In the genomic region with DNA sequence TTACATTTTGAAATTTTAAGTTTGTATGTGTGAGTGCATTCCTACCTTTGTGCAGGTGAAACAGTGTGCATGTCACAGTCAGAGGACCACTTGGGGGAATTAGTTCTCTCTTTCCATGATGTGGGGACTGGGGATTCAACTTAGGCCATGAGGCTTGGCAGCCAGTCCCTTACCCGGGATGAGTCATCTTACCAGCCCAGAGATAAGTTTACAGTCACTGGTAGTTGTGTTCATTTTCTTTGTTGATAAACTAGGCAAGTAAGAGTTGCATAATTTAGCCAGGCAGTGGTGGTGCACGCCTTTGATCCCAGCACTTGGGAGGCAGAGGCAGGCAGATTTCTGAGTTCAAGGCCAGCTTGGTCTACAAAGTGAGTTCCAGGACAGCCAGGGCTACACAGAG, we compare ENCODE assay signal across 26 mouse cellular contexts.
"Had no signal": no experiment of that assay in that cellular context is flagged by ENCODE, and none has a peak within 500 bp of the region (broad histone marks: within the 10 kb centered on the region; RNA-seq: fewer than 3 reads in every experiment).

No protein-coding gene starts in this region.

- H3K27ac ChIP-seq: heart, embryonic 13.5 days; heart, embryonic 15.5 days; hindbrain, embryonic 13.5 days; hindbrain, embryonic 15.5 days; hindbrain, postnatal 0 days; layer of hippocampus, adult 2 months; left cerebral cortex, adult 2 months; limb, embryonic 10.5 days; limb, embryonic 12.5 days; liver, embryonic 13.5 days; liver, embryonic 15.5 days had no signal

- H3K4me3 ChIP-seq: heart, embryonic 13.5 days; heart, embryonic 15.5 days; hindbrain, embryonic 13.5 days; hindbrain, embryonic 15.5 days; layer of hippocampus, adult 2 months; left cerebral cortex, adult 2 months; limb, embryonic 10.5 days; limb, embryonic 12.5 days; liver, embryonic 13.5 days; liver, embryonic 15.5 days had no signal

- ATAC-seq: hindbrain, postnatal 0 days; intestine, embryonic 16.5 days; liver, postnatal 0 days had no signal

- H3K27me3 ChIP-seq: heart, embryonic 13.5 days; heart, embryonic 15.5 days; hindbrain, embryonic 13.5 days; hindbrain, embryonic 15.5 days; limb, embryonic 12.5 days; liver, embryonic 13.5 days; liver, embryonic 15.5 days had no signal

- H3K9ac ChIP-seq: heart, embryonic 13.5 days; heart, embryonic 15.5 days; hindbrain, embryonic 13.5 days; hindbrain, embryonic 15.5 days; limb, embryonic 12.5 days; liver, embryonic 13.5 days; liver, embryonic 15.5 days; liver, postnatal 0 days had no signal

- DNase-seq: gastrocnemius, postnatal 14 days; gastrocnemius, postnatal 36 days; heart, adult 18-20 months; heart, postnatal 14 days; heart, postnatal 36 days; kidney, adult 11 months; kidney, adult 2 months; kidney, postnatal 10 days; kidney, postnatal 25 days; kidney, postnatal 4 days; liver; liver, embryonic 13.5 days; liver, postnatal 0 days had no signal

- H3K9me3 ChIP-seq: heart, embryonic 13.5 days; heart, embryonic 15.5 days; hindbrain, embryonic 13.5 days; hindbrain, embryonic 15.5 days; limb, embryonic 10.5 days; limb, embryonic 12.5 days; liver, embryonic 13.5 days; liver, embryonic 15.5 days had no signal

- H3K4me2 ChIP-seq: heart, embryonic 11.5 days; heart, embryonic 13.5 days; heart, embryonic 15.5 days; hindbrain, embryonic 13.5 days; hindbrain, embryonic 15.5 days; limb, embryonic 12.5 days; liver, embryonic 11.5 days; liver, embryonic 13.5 days; liver, embryonic 15.5 days had no signal
